In genomic region chr4:156059713-156060112, GRCm38 (mm10) we compare ENCODE assay signal across 9 mouse cellular contexts. TPM values are rescaled to one million over a fixed set of nuclear protein-coding genes. Genes with fewer than 3 reads are reported as not detected.
DNase-seq lines count a peak whose midpoint lies in the region; ATAC-seq and TF ChIP-seq lines count a peak whose summit lies in the region.
"Had no signal": no experiment of that assay in that cellular context is flagged by ENCODE, and none has a peak within 500 bp of the region (broad histone marks: within the 10 kb centered on the region; RNA-seq: fewer than 3 reads in every experiment).

No protein-coding gene starts in this region.

- WGBS in embryonic facial prominence, embryonic 12.5 days: 30% methylated on average over 10 of the region's 10 CpGs
- WGBS in midbrain, embryonic 15.5 days: 42% methylated on average over 10 of the region's 10 CpGs

- peaks cover under 1% of the 10 kb centered on the region; the same call in 1 of the 2 replicates for H3K36me3 ChIP-seq in ES-E14 (ENCODE audit: control insufficient read depth, insufficient read depth, low read length, poor library complexity, severe bottlenecking)
- no peaks in the 10 kb centered on the region for H3K36me3 ChIP-seq in embryonic facial prominence, embryonic 12.5 days
- H3K36me3 ChIP-seq in midbrain, embryonic 15.5 days (replicated peaks): no peaks in the 10 kb centered on the region

- peaks cover 5 to 20% of the 10 kb centered on the region in 2 experiments; a peak in 3 of 4 replicates for H3K4me1 ChIP-seq in ES-E14 (ENCODE audit: control insufficient read depth in 2 of 2, insufficient read depth in 2 of 2, low read length in 2 of 2, poor library complexity in 1 of 2)
- no peaks in the 10 kb centered on the region for H3K4me1 ChIP-seq in embryonic facial prominence, embryonic 12.5 days
- peaks cover 7% of the 10 kb centered on the region for H3K4me1 ChIP-seq in midbrain, embryonic 15.5 days

- DNase-seq in ES-E14 (ENCODE audit: low read depth, low spot score): no peak
- peak; percentile 92 to 96 for DNase-seq in kidney, postnatal 36 days
- peak; percentile 84 to 94 for DNase-seq in lung, postnatal 4 days
- no peak for DNase-seq in frontal cortex, adult 2 months (ENCODE audit: extremely low spot score in 1 of 2, low spot score in 1 of 2)
- DNase-seq in frontal cortex, postnatal 14 days (ENCODE audit: low spot score in 2 of 2): no peak
- DNase-seq in B cell, adult 2 months: no peak

- peak overlapping the region; percentile 46 for H3K9ac ChIP-seq in ES-E14 (ENCODE audit: insufficient read depth, low read depth, low read length, poor library complexity, severe bottlenecking)
- no peak overlapping the region for H3K9ac ChIP-seq in embryonic facial prominence, embryonic 12.5 days
- H3K9ac ChIP-seq in midbrain, embryonic 15.5 days: no peak overlapping the region

- ATAC-seq in embryonic facial prominence, embryonic 12.5 days (ENCODE audit: insufficient number of reproducible peaks, insufficient read depth, low FRiP score, low TSS enrichment): peak; percentile 85
- no peak for ATAC-seq in midbrain, embryonic 15.5 days (replicated peaks)

- peak overlapping the region; percentile 66; the same call in 1 of the 2 replicates for H3K27ac ChIP-seq in ES-E14 (ENCODE audit: insufficient read depth, low read depth, low read length, poor library complexity, severe bottlenecking)
- H3K27ac ChIP-seq in embryonic facial prominence, embryonic 12.5 days: peak overlapping the region; percentile 43
- H3K27ac ChIP-seq in midbrain, embryonic 15.5 days: no peak overlapping the region
- H3K27ac ChIP-seq: layer of hippocampus, adult 2 months had no signal

- no peaks in the 10 kb centered on the region; the same call in 1 of the 2 replicates for H3K27me3 ChIP-seq in embryonic facial prominence, embryonic 12.5 days
- no peaks in the 10 kb centered on the region for H3K27me3 ChIP-seq in midbrain, embryonic 15.5 days (replicated peaks)

- peak overlapping the region; percentile 22; the same call in 1 of the 2 replicates for H3K4me2 ChIP-seq in embryonic facial prominence, embryonic 12.5 days (replicated peaks)
- H3K4me2 ChIP-seq in midbrain, embryonic 15.5 days: no peak overlapping the region

- in situ Hi-C loops in ES-E14 (cut with MboI; ENCODE audit: low sequenced_read_pairs in 2 of 2, unreplicated experiment in 2 of 2): no loop called here

- no peaks in the 10 kb centered on the region for H3K9me3 ChIP-seq in ES-E14 (ENCODE audit: control insufficient read depth, insufficient read depth, low read depth, low read length)
- H3K9me3 ChIP-seq in embryonic facial prominence, embryonic 12.5 days: no peaks in the 10 kb centered on the region
- H3K9me3 ChIP-seq in midbrain, embryonic 15.5 days: no peaks in the 10 kb centered on the region

- peak overlapping the region; percentile 57 to 66 for H3K4me3 ChIP-seq in ES-E14 (ENCODE audit: insufficient read depth in 1 of 2, low read depth in 1 of 2, low read length in 2 of 2, poor library complexity in 1 of 2, severe bottlenecking in 1 of 2)
- peak overlapping the region; percentile 30 for H3K4me3 ChIP-seq in embryonic facial prominence, embryonic 12.5 days
- no peak overlapping the region for H3K4me3 ChIP-seq in midbrain, embryonic 15.5 days
- H3K4me3 ChIP-seq: layer of hippocampus, adult 2 months had no signal

TF ChIP-seq in ES-E14, 5 proteins besides CTCF, POLR2A, EP300 and RAD21:
- TF ChIP-seq CHD2 (IDR thresholded peaks at IDR 0.05; ENCODE audit: low read depth, low read length): 0 out of 2 replicates have a peak, but pooled peaks have one; percentile 27
- no peak for TF ChIP-seq ZNF384 (IDR thresholded peaks at IDR 0.05; ENCODE audit: low read depth, low read length)

RNA-seq across cellular contexts. Expression of gene Ttll10, which starts 0.5 kb away (rescaled TPM):
- total RNA-seq in ES-E14 (2012; rRNA removed): 0.22 and 0.37 TPM in 2 replicates
- 1.0 and 1.5 TPM in 2 replicates for polyA plus RNA-seq in embryonic facial prominence, embryonic 12.5 days (2016; fragmentation: Nextera tagmentation; extraction: Ambion mirVana)
- polyA plus RNA-seq in frontal cortex, adult 2 months (2012; rRNA removed): 0.04 and 0.06 TPM in 2 replicates
- not detected in 2 replicates for polyA plus RNA-seq in midbrain, embryonic 15.5 days (2015; fragmentation: Nextera tagmentation; extraction: Ambion mirVana)

RNA-seq across cellular contexts. Expression of gene Tnfrsf18, which starts 33.7 kb away (rescaled TPM):
- total RNA-seq in ES-E14 (2012; rRNA removed): 0.62 and 1.1 TPM in 2 replicates
- polyA plus RNA-seq in embryonic facial prominence, embryonic 12.5 days (2016; fragmentation: Nextera tagmentation; extraction: Ambion mirVana): 1.9 and 2.3 TPM in 2 replicates
- 0.22 and 0.27 TPM in 2 replicates for polyA plus RNA-seq in frontal cortex, adult 2 months (2012; rRNA removed)
- polyA plus RNA-seq in midbrain, embryonic 15.5 days (2015; fragmentation: Nextera tagmentation; extraction: Ambion mirVana): 3.2 and 3.6 TPM in 2 replicates
- total RNA-seq: layer of hippocampus, adult 2 months had no signal

RNA-seq across cellular contexts. Expression of gene Tnfrsf4, which starts 46.1 kb away (rescaled TPM):
- total RNA-seq in ES-E14 (2012; rRNA removed): 2.4 and 2.6 TPM in 2 replicates
- polyA plus RNA-seq in embryonic facial prominence, embryonic 12.5 days (2016; fragmentation: Nextera tagmentation; extraction: Ambion mirVana): 0.70 and 1.1 TPM in 2 replicates
- 3.6 and 5.9 TPM in 2 replicates for polyA plus RNA-seq in frontal cortex, adult 2 months (2012; rRNA removed)
- 0.56 and 0.83 TPM in 2 replicates for polyA plus RNA-seq in midbrain, embryonic 15.5 days (2015; fragmentation: Nextera tagmentation; extraction: Ambion mirVana)

RNA-seq across cellular contexts. Expression of gene 9430015G10Rik, which starts 50.1 kb away (rescaled TPM):
- 83.4 and 131 TPM in 2 replicates for total RNA-seq in ES-E14 (2012; rRNA removed)
- polyA plus RNA-seq in embryonic facial prominence, embryonic 12.5 days (2016; fragmentation: Nextera tagmentation; extraction: Ambion mirVana): 54.8 and 55.5 TPM in 2 replicates
- 34.8 and 38.7 TPM in 2 replicates for polyA plus RNA-seq in frontal cortex, adult 2 months (2012; rRNA removed)
- polyA plus RNA-seq in midbrain, embryonic 15.5 days (2015; fragmentation: Nextera tagmentation; extraction: Ambion mirVana): 37.6 TPM in 2 replicates

Comparison
In these comparisons a context has a peak if more than half of its experiments do, and no peak if none do; other contexts are left out.
1. DNase-seq: peak in kidney, postnatal 36 days (2 of 2) and lung, postnatal 4 days (2 of 2); none in ES-E14 (single experiment), frontal cortex, adult 2 months (0 of 2), frontal cortex, postnatal 14 days (0 of 2) and B cell, adult 2 months (0 of 2).